Mouse (Mus musculus) neural tube, embryonic 15.5 days (tissue): Measurements from ENCODE around the gene Taf3. TPM values are rescaled to one million over a fixed set of nuclear protein-coding genes. Genes with fewer than 3 reads are reported as not detected.

Experiments used
- ATAC-seq: fragments of 200-750 bp; cut with Nextera tagmentation; 2 replicates; pipeline ENCODE4 v1.8.0; 2017; ENCODE audit warnings: mild to moderate bottlenecking, moderate TSS enrichment, moderate library complexity; ENCODE audit not compliant: low FRiP score
- H3K27ac ChIP-seq: fragments of 300-500 bp; sonication (generic); replicated peaks from 2 replicates; pipeline ENCODE4 v1.5.1; 2015; ENCODE audit warnings: mild to moderate bottlenecking, inconsistent platforms
- H3K27me3 ChIP-seq: fragments of 300-500 bp; sonication (generic); replicated peaks from 2 replicates; pipeline ENCODE4 v1.6.1; 2015; ENCODE audit warnings: inconsistent platforms
- H3K36me3 ChIP-seq: fragments of 300-500 bp; sonication (generic); 2 replicates; pipeline ENCODE4 v1.6.1; 2015; ENCODE audit warnings: inconsistent platforms
- H3K4me1 ChIP-seq: fragments of 300-500 bp; sonication (generic); 2 replicates; pipeline ENCODE4 v1.6.1; 2015; ENCODE audit warnings: inconsistent platforms
- H3K4me2 ChIP-seq: fragments of 300-500 bp; sonication (generic); 2 replicates; pipeline ENCODE4 v1.6.1; 2015; ENCODE audit warnings: inconsistent platforms, mild to moderate bottlenecking, moderate library complexity
- H3K4me3 ChIP-seq: fragments of 300-500 bp; sonication (generic); replicated peaks from 2 replicates; pipeline ENCODE4 v1.5.1; 2015; ENCODE audit warnings: mild to moderate bottlenecking, inconsistent platforms
- H3K9ac ChIP-seq: fragments of 300-500 bp; sonication (generic); replicated peaks from 2 replicates; pipeline ENCODE4 v1.6.1; 2015; ENCODE audit warnings: mild to moderate bottlenecking, inconsistent platforms
- H3K9me3 ChIP-seq: fragments of 300-500 bp; sonication (generic); replicated peaks from 2 replicates; pipeline ENCODE4 v1.6.1; 2016; ENCODE audit warnings: inconsistent platforms
- WGBS: fragments of 180-500 bp; shearing (Covaris S2); methylation state at CpG from one replicate; pipeline ENCODE4 v1.1.7; 2015; ENCODE audit warnings: mixed read lengths; 5-methylcytosine and 5-hydroxymethylcytosine counted together
- polyA plus RNA-seq: library from polyadenylated mRNA; unstranded; fragments of >200 nt; fragmentation: Nextera tagmentation; extraction: Ambion mirVana; gene quantifications from 2 replicates; pipeline ENCODE4 v1.2.1, GENCODE M21; 2015

Gene Taf3
- polyA plus RNA-seq, 1 experiment from 2014 or later = 12.0 TPM

- Histone ChIP-seq H3K27ac (no peak overlapping the region), H3K4me1 (peaks cover 5% of the 10 kb centered on the region), H3K9ac (no peak overlapping the region), H3K4me3 (no peak overlapping the region), H3K36me3 (no peaks in the 10 kb centered on the region), H3K4me2 (no peak overlapping the region), H3K27me3 (peaks cover 79% of the 10 kb centered on the region), H3K9me3 (no peaks in the 10 kb centered on the region)
- 4% methylated on average over 8 of the region's 8 CpGs for WGBS
- ATAC-seq = no peak
Measured at GRCm38 (mm10) chr2:9897846-9898245, 150.6 kb downstream of the Taf3 start.

- H3K27me3 ChIP-seq = peaks cover 87% of the 10 kb centered on the region
- no peaks in the 10 kb centered on the region for H3K36me3 ChIP-seq
- H3K4me1 ChIP-seq = peaks cover 5% of the 10 kb centered on the region
- H3K27ac ChIP-seq = no peak overlapping the region
- ATAC-seq = no peak; the same call in 1 of the 2 replicates
- H3K9ac ChIP-seq = no peak overlapping the region
- H3K4me3 ChIP-seq = no peak overlapping the region
- under 1% methylated on average over 22 of the region's 22 CpGs for WGBS
- H3K4me2 ChIP-seq = peak overlapping the region; percentile 19; the same call in 1 of the 2 replicates
- H3K9me3 ChIP-seq = no peaks in the 10 kb centered on the region
Measured at GRCm38 (mm10) chr2:9896097-9896770, 152.2 kb downstream of the Taf3 start.

GRCm38 (mm10) chr2:9894836-9895593 lies 153.4 kb downstream of the Taf3 start:
- H3K27me3 ChIP-seq = peaks cover 94% of the 10 kb centered on the region
- no peak overlapping the region for H3K27ac ChIP-seq
- H3K4me2 ChIP-seq = no peak overlapping the region

GRCm38 (mm10) chr2:9893272-9893953 lies 155.0 kb downstream of the Taf3 start:
- WGBS = 2% methylated on average over 6 of the region's 6 CpGs

More at GRCm38 (mm10) chr2:9894836-9895593, 153.4 kb downstream of the Taf3 start:
- no peak overlapping the region for H3K9ac ChIP-seq
- peaks cover 5% of the 10 kb centered on the region for H3K4me1 ChIP-seq
- 2% methylated on average over 19 of the region's 19 CpGs for WGBS
- no peaks in the 10 kb centered on the region for H3K9me3 ChIP-seq
- no peak overlapping the region for H3K4me3 ChIP-seq
- no peaks in the 10 kb centered on the region for H3K36me3 ChIP-seq
- no peak for ATAC-seq

GRCm38 (mm10) chr2:9892541-9892940 lies 155.9 kb downstream of the Taf3 start:
- no peak for ATAC-seq
- WGBS = 4% methylated on average over 7 of the region's 7 CpGs
- Histone ChIP-seq H3K9me3 (no peaks in the 10 kb centered on the region), H3K4me1 (peaks cover 11% of the 10 kb centered on the region), H3K27ac (no peak overlapping the region), H3K9ac (no peak overlapping the region), H3K4me3 (no peak overlapping the region), H3K27me3 (peaks cover 94% of the 10 kb centered on the region), H3K4me2 (no peak overlapping the region), H3K36me3 (no peaks in the 10 kb centered on the region)

More at GRCm38 (mm10) chr2:9893272-9893953, 155.0 kb downstream of the Taf3 start:
- Histone ChIP-seq H3K27me3 (peaks cover 95% of the 10 kb centered on the region), H3K9me3 (no peaks in the 10 kb centered on the region), H3K27ac (no peak overlapping the region), H3K36me3 (no peaks in the 10 kb centered on the region), H3K9ac (no peak overlapping the region), H3K4me3 (no peak overlapping the region), H3K4me2 (no peak overlapping the region), H3K4me1 (peaks cover 11% of the 10 kb centered on the region)
- ATAC-seq = no peak

GRCm38 (mm10) chr2:9890906-9891305 lies 157.5 kb downstream of the Taf3 start:
- Histone ChIP-seq H3K4me3 (no peak overlapping the region), H3K27me3 (peaks cover 94% of the 10 kb centered on the region), H3K4me2 (no peak overlapping the region), H3K27ac (no peak overlapping the region), H3K9ac (no peak overlapping the region), H3K4me1 (peaks cover 7% of the 10 kb centered on the region), H3K36me3 (no peaks in the 10 kb centered on the region), H3K9me3 (no peaks in the 10 kb centered on the region)
- 1% methylated on average over 5 of the region's 5 CpGs for WGBS
- no peak for ATAC-seq

- WGBS = 3% methylated on average over 8 of the region's 8 CpGs
- Histone ChIP-seq H3K9ac (no peak overlapping the region), H3K27me3 (peaks cover 94% of the 10 kb centered on the region), H3K9me3 (no peaks in the 10 kb centered on the region), H3K27ac (no peak overlapping the region), H3K36me3 (no peaks in the 10 kb centered on the region), H3K4me2 (no peak overlapping the region), H3K4me1 (peaks cover 6% of the 10 kb centered on the region; the same call in 1 of the 2 replicates), H3K4me3 (no peak overlapping the region)
- no peak for ATAC-seq
Measured at GRCm38 (mm10) chr2:9890251-9890650, 158.1 kb downstream of the Taf3 start.

- WGBS = under 1% methylated on average over 23 of the region's 23 CpGs
- no peaks in the 10 kb centered on the region for H3K9me3 ChIP-seq
- H3K9ac ChIP-seq = no peak within 1 kb of the TSS
- H3K27me3 ChIP-seq = peaks cover 94% of the 10 kb centered on the region
- no peaks in the 10 kb centered on the region for H3K36me3 ChIP-seq
- peaks cover 6% of the 10 kb centered on the region; the same call in 1 of the 2 replicates for H3K4me1 ChIP-seq
- no peak within 1 kb of the TSS for H3K27ac ChIP-seq
- H3K4me3 ChIP-seq = peak within 1 kb of the TSS; percentile 11; the same call in 1 of the 2 replicates
- peak within 1 kb of the TSS; percentile 38 for H3K4me2 ChIP-seq
- no peak for ATAC-seq
Measured at GRCm38 (mm10) chr2:9889651-9890183, 158.7 kb downstream of the Taf3 start, which contains the start of gene Gata3. TSS of gene Gata3 (minus strand) at chr2:9890034.

GRCm38 (mm10) chr2:9888913-9889650 lies 159.3 kb downstream of the Taf3 start, which contains the start of gene 9230102O04Rik:
TSS of gene 9230102O04Rik (minus strand) at chr2:9889540.
- Histone ChIP-seq H3K4me1 (peaks cover 6% of the 10 kb centered on the region; the same call in 1 of the 2 replicates), H3K27ac (no peak within 1 kb of the TSS), H3K9me3 (no peaks in the 10 kb centered on the region), H3K36me3 (no peaks in the 10 kb centered on the region), H3K9ac (no peak within 1 kb of the TSS), H3K27me3 (peaks cover 94% of the 10 kb centered on the region), H3K4me3 (peak within 1 kb of the TSS; percentile 11; the same call in 1 of the 2 replicates), H3K4me2 (peak within 1 kb of the TSS; percentile 38)
- ATAC-seq = peak; percentile 51; the same call in 1 of the 2 replicates
- WGBS = under 1% methylated on average over 30 of the region's 30 CpGs

GRCm38 (mm10) chr2:9887636-9888035 lies 160.8 kb downstream of the Taf3 start:
- ATAC-seq = no peak
- H3K9ac ChIP-seq = no peak overlapping the region
- H3K4me3 ChIP-seq = no peak overlapping the region
- peaks cover 9% of the 10 kb centered on the region; the same call in 1 of the 2 replicates for H3K4me1 ChIP-seq
- H3K36me3 ChIP-seq = no peaks in the 10 kb centered on the region
- H3K27me3 ChIP-seq = peaks cover 86% of the 10 kb centered on the region
- no peaks in the 10 kb centered on the region for H3K9me3 ChIP-seq
- no peak overlapping the region for H3K4me2 ChIP-seq
- H3K27ac ChIP-seq = no peak overlapping the region
- WGBS = 0% methylated on average over 7 of the region's 7 CpGs
